Mouse (Mus musculus) gastrocnemius, adult 2 months (tissue): ENCODE data around the gene Epb42. TPM values are rescaled to one million over a fixed set of nuclear protein-coding genes. Genes with fewer than 3 reads are reported as not detected.

Experiments
- DNase-seq: peaks from one replicate; pipeline ENCODE4 v3.0.0; 2022
- H3K27ac ChIP-seq: fragments of 200-600 bp; 2 replicates; pipeline ENCODE4 v1.8.1; 2022; ENCODE audit warnings: mild to moderate bottlenecking
- H3K4me3 ChIP-seq: fragments of 200-600 bp; 2 replicates; pipeline ENCODE4 v1.8.1; 2022; ENCODE audit warnings: mild to moderate bottlenecking, moderate library complexity
- CTCF ChIP-seq: fragments of 200-600 bp; IDR thresholded peaks from 2 replicates; pipeline ENCODE4 v1.8.1; 2022; ENCODE audit warnings: antibody characterized with exemption, mild to moderate bottlenecking, moderate library complexity
- intact Hi-C: fragments of 180-260 bp; cut with DNase I; formaldehyde crosslinking; loops from one replicate; pipeline ENCODE4 v1.15.1; 2025
- long read RNA-seq, 2 experiments: library from polyadenylated mRNA; stranded (forward); transcript quantifications; one replicate each; pipeline ENCODE4 v2.0.0; 2021
- total RNA-seq, 2 experiments: library from RNA; stranded (reverse); gene quantifications; 2 replicates each; pipeline ENCODE4 v1.2.3; 2021

The Epb42 gene
- not detected for total RNA-seq
- long read RNA-seq, experiment 1: 0 reads
- long read RNA-seq, experiment 2: 0 reads

- H3K27ac ChIP-seq: no peak within 1 kb of the TSS
- H3K4me3 ChIP-seq: no peak within 1 kb of the TSS
- intact Hi-C loops: no loop called here
- no peak for DNase-seq
- no peak for TF ChIP-seq CTCF
Measured at GRCm38 (mm10) chr2:121036733-121037341, at the start of gene Epb42. Gene Epb42 (minus strand): TSS chr2:121037072.

- Histone ChIP-seq H3K27ac (no peak within 1 kb of the TSS), H3K4me3 (no peak within 1 kb of the TSS)
- TF ChIP-seq CTCF: no peak
- no peak for DNase-seq
- intact Hi-C loops: no loop called here
Measured at GRCm38 (mm10) chr2:121085480-121086185, 48.8 kb upstream of the Epb42 start, which contains the start of gene Tgm5. Gene Tgm5 (minus strand): TSS chr2:121085841.

GRCm38 (mm10) chr2:121082626-121083025, 45.8 kb upstream of the Epb42 start:
- intact Hi-C loops: no loop called here
- DNase-seq: no peak
- TF ChIP-seq CTCF: no peak
- no peak overlapping the region for H3K4me3 ChIP-seq
- H3K27ac ChIP-seq: no peak overlapping the region

- no peak overlapping the region for H3K27ac ChIP-seq
- H3K4me3 ChIP-seq: no peak overlapping the region
- no peak for DNase-seq
- intact Hi-C loops: no loop called here
- TF ChIP-seq CTCF: no peak
Measured at GRCm38 (mm10) chr2:121074747-121075146, 37.9 kb upstream of the Epb42 start.

GRCm38 (mm10) chr2:121071871-121072270, 35.0 kb upstream of the Epb42 start:
- H3K4me3 ChIP-seq: no peak overlapping the region
- intact Hi-C loops: no loop called here
- no peak for TF ChIP-seq CTCF
- no peak overlapping the region for H3K27ac ChIP-seq
- no peak for DNase-seq

GRCm38 (mm10) chr2:121069506-121069905, 32.6 kb upstream of the Epb42 start:
- intact Hi-C loops: no loop called here
- Histone ChIP-seq H3K27ac (no peak overlapping the region), H3K4me3 (no peak overlapping the region)
- TF ChIP-seq CTCF: no peak
- DNase-seq: no peak

- DNase-seq: no peak
- TF ChIP-seq CTCF: no peak
- intact Hi-C loops: no loop called here
- Histone ChIP-seq H3K4me3 (no peak overlapping the region), H3K27ac (no peak overlapping the region)
Measured at GRCm38 (mm10) chr2:121067116-121067515, 30.2 kb upstream of the Epb42 start.

GRCm38 (mm10) chr2:121061315-121061714, 24.4 kb upstream of the Epb42 start:
- Histone ChIP-seq H3K4me3 (no peak overlapping the region), H3K27ac (no peak overlapping the region)
- TF ChIP-seq CTCF: no peak
- intact Hi-C loops: no loop called here
- no peak for DNase-seq

- no peak overlapping the region for H3K4me3 ChIP-seq
- no peak overlapping the region for H3K27ac ChIP-seq
- TF ChIP-seq CTCF: no peak
- intact Hi-C loops: no loop called here
- DNase-seq: no peak
Measured at GRCm38 (mm10) chr2:121057997-121058396, 21.1 kb upstream of the Epb42 start.

GRCm38 (mm10) chr2:121055915-121056314, 19.0 kb upstream of the Epb42 start:
- H3K27ac ChIP-seq: no peak overlapping the region
- intact Hi-C loops: no loop called here
- no peak for DNase-seq
- no peak for TF ChIP-seq CTCF
- H3K4me3 ChIP-seq: no peak overlapping the region

- TF ChIP-seq CTCF: no peak
- intact Hi-C loops: no loop called here
- no peak for DNase-seq
- H3K27ac ChIP-seq: no peak overlapping the region
- no peak overlapping the region for H3K4me3 ChIP-seq
Measured at GRCm38 (mm10) chr2:121054060-121054459, 17.2 kb upstream of the Epb42 start.

GRCm38 (mm10) chr2:121052176-121052575, 15.3 kb upstream of the Epb42 start:
- intact Hi-C loops: no loop called here
- TF ChIP-seq CTCF: no peak
- DNase-seq: no peak

GRCm38 (mm10) chr2:121045653-121046052, 8.8 kb upstream of the Epb42 start:
- TF ChIP-seq CTCF: no peak
- Histone ChIP-seq H3K27ac (no peak overlapping the region), H3K4me3 (no peak overlapping the region)
- intact Hi-C loops: no loop called here
- DNase-seq: no peak

More at GRCm38 (mm10) chr2:121052176-121052575, 15.3 kb upstream of the Epb42 start:
- no peak overlapping the region for H3K4me3 ChIP-seq
- no peak overlapping the region for H3K27ac ChIP-seq
